Mouse (Mus musculus): ENCODE data around the gene Jdp2.
"Not testable (repeated sequence)": the region's sequence is repeated elsewhere in the genome, so short reads cannot be mapped to it uniquely, and the experiment has no call there.

Gene Jdp2

GRCm38 (mm10) chr12:85638541-85639325 lies 39.9 kb downstream of the Jdp2 start:
- DNase-seq (ENCODE audit: low read depth, low spot score) = no peak

- no peak for DNase-seq (ENCODE audit: low read depth, low spot score)
Observed at GRCm38 (mm10) chr12:85639326-85640008, 40.6 kb downstream of the Jdp2 start.

GRCm38 (mm10) chr12:85640852-85641563 lies 42.2 kb downstream of the Jdp2 start:
- DNase-seq (ENCODE audit: low read depth, low spot score) = no peak

- DNase-seq (ENCODE audit: low read depth, low spot score) = no peak
Observed at GRCm38 (mm10) chr12:85641564-85641931, 42.7 kb downstream of the Jdp2 start.

- no peak for DNase-seq (ENCODE audit: low read depth, low spot score)
Observed at GRCm38 (mm10) chr12:85643735-85644134, 44.9 kb downstream of the Jdp2 start.

DNA sequence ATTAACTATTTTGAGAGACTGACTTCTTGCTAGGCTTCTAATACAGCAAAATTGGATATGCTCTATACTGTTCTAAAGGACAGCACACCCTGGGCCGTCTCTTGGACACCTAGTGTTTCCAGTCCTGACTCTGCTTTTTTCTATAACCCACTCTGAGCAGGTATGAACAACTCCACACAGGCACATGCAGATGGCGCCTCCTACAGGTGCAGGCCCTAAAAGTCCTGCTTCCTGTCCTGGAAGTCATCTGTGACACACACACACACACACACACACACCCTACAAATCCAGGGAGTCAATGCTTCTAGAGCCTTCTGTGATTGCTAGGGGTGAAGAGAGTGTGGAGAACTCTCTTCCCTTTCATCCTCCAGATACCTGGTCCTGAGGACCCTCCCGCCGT lies 46.8 kb downstream of the Jdp2 start:
- no peak for DNase-seq (ENCODE audit: low read depth, low spot score)

DNA sequence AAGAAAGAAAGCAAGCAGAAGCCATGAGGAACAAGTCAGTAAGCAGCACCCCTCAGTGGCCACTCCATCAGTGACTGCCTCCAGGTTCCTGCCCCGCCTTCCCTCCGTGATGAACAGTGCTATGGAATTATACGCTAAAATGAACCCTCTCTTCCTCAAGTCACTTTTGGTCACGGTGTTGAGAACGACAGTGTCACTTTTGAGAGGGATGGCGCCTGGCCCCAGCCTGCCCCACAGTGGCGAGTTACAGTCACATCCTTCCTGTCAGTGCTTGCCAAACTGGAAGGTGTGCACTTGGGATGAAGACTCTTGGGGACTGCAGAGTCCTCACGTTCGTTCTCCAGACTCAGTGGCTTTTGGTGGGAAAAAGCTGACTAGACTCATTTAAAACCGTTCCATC lies 48.5 kb downstream of the Jdp2 start:
- no peak for DNase-seq (ENCODE audit: low read depth, low spot score)

DNA sequence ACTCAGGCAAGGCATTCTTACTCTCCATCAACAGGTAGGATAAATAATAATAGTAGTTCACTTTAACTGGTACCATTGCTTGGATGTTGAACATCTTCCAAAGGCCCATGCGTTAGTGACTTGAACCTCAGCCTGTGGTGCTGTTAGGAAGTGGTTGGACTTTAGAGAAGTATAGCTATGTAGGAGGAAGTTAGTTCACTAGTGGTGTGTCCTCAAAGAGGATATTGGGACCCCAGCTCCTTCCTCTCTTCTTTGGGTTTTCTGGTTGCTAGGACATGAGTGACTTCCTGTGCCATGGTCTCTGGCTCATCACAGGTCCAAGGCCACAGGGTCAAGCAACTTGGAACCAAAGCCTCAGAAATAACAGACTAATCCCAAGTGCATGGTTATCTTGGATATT lies 49.1 kb downstream of the Jdp2 start:
- DNase-seq (ENCODE audit: low read depth, low spot score) = no peak

DNA sequence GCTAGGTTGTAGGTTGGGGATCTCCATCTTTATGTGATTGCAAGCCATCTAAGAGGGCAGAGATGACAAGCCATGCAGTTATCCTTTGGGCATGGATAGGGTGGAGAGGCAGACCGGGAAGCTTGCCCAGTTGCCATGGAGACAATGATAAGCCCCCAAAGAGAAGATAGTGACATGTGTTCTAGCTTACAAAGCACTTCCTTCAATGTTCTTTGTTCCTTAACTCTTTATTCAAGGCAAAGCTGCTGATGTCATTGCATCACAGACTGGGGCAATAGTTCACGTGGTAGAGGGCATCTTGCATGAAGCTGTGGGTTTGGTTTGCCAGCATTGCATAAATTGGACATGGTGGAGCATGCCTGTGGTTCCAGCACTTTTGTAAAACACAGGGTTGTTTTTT lies 60.5 kb downstream of the Jdp2 start:
- no peak for DNase-seq (ENCODE audit: low read depth, low spot score)

GRCm38 (mm10) chr12:85660855-85661254 lies 62.0 kb downstream of the Jdp2 start:
- no peak for DNase-seq (ENCODE audit: low read depth, low spot score)

DNA sequence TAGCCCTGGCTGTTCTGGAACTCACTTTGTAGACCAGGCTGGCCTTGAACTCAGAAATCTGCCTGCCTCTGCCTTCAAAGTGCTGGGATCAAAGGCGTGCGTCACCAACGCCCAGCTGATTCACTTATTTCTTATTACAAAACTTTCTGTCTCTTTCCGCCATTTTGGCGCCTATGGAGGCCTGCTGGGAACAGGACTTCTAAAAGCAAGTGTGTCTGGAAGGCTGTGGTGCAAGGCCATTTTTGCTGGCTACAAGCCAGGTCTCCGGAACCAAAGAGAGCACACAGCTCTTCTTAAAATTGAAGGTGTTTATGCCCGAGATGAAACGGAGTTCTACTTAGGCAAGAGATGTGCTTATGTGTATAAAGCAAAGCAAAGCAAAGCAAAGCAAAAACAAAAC lies 63.4 kb downstream of the Jdp2 start:
- DNase-seq (ENCODE audit: low read depth, low spot score) = not testable (repeated sequence)

DNA sequence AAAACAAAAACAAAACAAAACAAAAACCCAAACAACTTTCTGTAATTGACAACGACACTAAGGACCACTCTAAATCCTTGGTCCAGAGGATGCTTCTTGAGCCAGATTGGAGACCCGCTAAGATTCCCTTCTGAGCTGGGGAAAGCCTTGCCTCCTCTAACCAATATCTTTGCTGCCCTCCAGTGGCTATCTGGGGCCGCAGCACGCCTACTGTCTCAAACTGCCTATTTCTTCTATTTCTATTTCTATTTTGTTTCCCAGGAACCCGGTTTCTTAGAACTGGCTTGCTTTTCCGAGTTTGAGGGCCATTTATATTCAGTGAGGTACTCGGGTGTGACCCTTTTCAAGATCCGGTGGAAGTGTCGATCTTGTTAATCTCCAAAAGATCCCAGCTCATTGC lies 64.1 kb downstream of the Jdp2 start:
- no peak for DNase-seq (ENCODE audit: low read depth, low spot score)

- no peak for DNase-seq (ENCODE audit: low read depth, low spot score)
Observed at GRCm38 (mm10) chr12:85666112-85666511, 67.3 kb downstream of the Jdp2 start.

DNA sequence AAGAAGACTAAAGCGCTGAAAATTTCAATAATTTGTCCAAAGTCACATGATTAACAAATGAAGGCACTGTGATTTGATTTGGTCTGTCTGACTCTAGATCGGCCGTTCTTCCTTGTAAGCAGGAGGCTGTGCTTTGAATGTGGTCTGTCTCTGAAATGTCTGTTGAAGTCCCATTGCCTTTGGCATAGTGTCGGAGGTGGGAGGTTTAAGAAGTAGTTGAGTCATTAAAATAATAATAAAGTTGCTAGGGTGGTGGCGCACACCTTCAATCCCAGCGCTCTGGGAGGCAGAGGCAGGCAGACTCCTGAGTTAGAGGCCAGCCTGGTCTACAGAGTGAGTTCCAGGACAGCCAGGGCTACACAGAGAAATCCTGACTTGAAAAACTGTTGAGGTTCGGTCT lies 68.2 kb downstream of the Jdp2 start:
- no peak for DNase-seq (ENCODE audit: low read depth, low spot score)

DNA sequence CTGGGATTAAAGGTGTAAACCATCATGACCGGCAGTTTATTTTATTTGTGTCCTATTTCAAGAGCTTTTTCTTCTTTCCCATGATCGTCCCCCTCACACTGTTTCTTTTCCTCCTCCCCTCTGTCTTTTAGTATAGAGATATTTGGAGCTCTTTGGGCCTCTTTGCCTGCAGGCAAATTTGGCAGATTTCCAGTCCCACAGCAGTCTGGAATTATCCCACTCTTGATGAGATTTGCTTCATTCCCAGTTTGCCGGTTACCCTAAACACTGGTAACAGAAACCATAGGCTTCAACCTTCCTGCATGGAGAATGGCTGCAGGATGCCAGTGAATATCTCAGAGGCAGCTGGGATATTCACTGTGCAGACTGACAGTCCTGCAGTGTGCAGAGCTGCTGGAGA lies 69.9 kb downstream of the Jdp2 start:
- DNase-seq (ENCODE audit: low read depth, low spot score) = no peak

GRCm38 (mm10) chr12:85670080-85670479 lies 71.3 kb downstream of the Jdp2 start:
- DNase-seq (ENCODE audit: low read depth, low spot score) = no peak

GRCm38 (mm10) chr12:85673914-85674313 lies 75.1 kb downstream of the Jdp2 start:
- DNase-seq (ENCODE audit: low read depth, low spot score) = no peak

DNA sequence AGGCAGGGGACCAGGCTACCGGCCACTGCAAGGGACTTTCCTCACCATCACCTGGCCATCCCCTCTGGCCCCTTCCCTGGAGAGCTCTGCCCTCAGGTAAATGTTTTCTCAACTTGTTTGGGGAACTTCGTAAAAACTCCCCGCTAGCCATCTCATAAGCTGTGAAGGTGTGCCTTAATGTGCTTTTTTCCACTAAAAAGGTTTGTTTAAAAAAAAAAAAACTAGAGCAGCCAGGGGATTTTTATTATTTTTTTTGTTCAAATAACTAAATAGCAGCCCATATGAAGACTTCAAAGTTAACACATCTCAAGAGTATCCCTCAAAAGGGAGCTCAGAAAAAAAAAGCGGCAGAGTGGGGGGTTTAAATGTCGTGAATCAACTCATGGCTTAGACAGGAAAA lies 80.3 kb downstream of the Jdp2 start:
- no peak for DNase-seq (ENCODE audit: low read depth, low spot score)

- no peak for DNase-seq (ENCODE audit: low read depth, low spot score)
Observed at GRCm38 (mm10) chr12:85679808-85680207, 81.0 kb downstream of the Jdp2 start.

GRCm38 (mm10) chr12:85682328-85682727 lies 83.5 kb downstream of the Jdp2 start:
- DNase-seq (ENCODE audit: low read depth, low spot score) = no peak

- no peak for DNase-seq (ENCODE audit: low read depth, low spot score)
Observed at GRCm38 (mm10) chr12:85684411-85685275, 85.8 kb downstream of the Jdp2 start.

Data from c-Kit-negative CD71-positive TER-119-positive erythroid progenitor cells, embryonic 14.5 days (primary cell).